Mouse (Mus musculus) lung, postnatal 36 days (tissue): ENCODE measurements around the gene Cactin.
A peak's percentile ranks its signal among the peaks of the same experiment; 100 is the strongest.

Source experiments
- DNase-seq: peaks from one replicate; pipeline ENCODE4 v3.0.0; 2022; ENCODE audit warnings: mixed read lengths

Cactin gene

GRCm38 (mm10) chr10:81298369-81299100 is 22.4 kb upstream of the Cactin start:
- DNase-seq: peak; percentile 69

- DNase-seq: no peak
These were observed 21.1 kb upstream of the Cactin start for GRCm38 (mm10) chr10:81299585-81300351.

GRCm38 (mm10) chr10:81300352-81300907 is 20.5 kb upstream of the Cactin start:
- DNase-seq: no peak

GRCm38 (mm10) chr10:81301321-81301720 is 19.6 kb upstream of the Cactin start:
- no peak for DNase-seq

GRCm38 (mm10) chr10:81302288-81302687 is 18.6 kb upstream of the Cactin start:
- no peak for DNase-seq

GRCm38 (mm10) chr10:81302781-81303218 is 18.1 kb upstream of the Cactin start:
- no peak for DNase-seq

- DNase-seq: no peak
These were observed 17.6 kb upstream of the Cactin start for GRCm38 (mm10) chr10:81303258-81303657.

GRCm38 (mm10) chr10:81303761-81304160 is 17.1 kb upstream of the Cactin start:
- no peak for DNase-seq

- peak; percentile 67 for DNase-seq
These were observed 16.2 kb upstream of the Cactin start for GRCm38 (mm10) chr10:81304597-81305238.

- DNase-seq: no peak
These were observed 15.2 kb upstream of the Cactin start for GRCm38 (mm10) chr10:81305663-81306062.

- DNase-seq: no peak
These were observed 14.7 kb upstream of the Cactin start for GRCm38 (mm10) chr10:81306173-81306668.

- no peak for DNase-seq
These were observed 13.8 kb upstream of the Cactin start for GRCm38 (mm10) chr10:81306837-81307682.

- no peak for DNase-seq
These were observed 11.3 kb upstream of the Cactin start for GRCm38 (mm10) chr10:81309571-81309970.

- no peak for DNase-seq
These were observed 7.3 kb upstream of the Cactin start for GRCm38 (mm10) chr10:81313581-81313980.

GRCm38 (mm10) chr10:81314201-81314600 is 6.7 kb upstream of the Cactin start:
- DNase-seq: no peak

GRCm38 (mm10) chr10:81315587-81315986 is 5.3 kb upstream of the Cactin start:
- no peak for DNase-seq

GRCm38 (mm10) chr10:81316338-81317060 is 4.4 kb upstream of the Cactin start:
- DNase-seq: peak; percentile 54

- peak; percentile 88 for DNase-seq
These were observed 3.6 kb upstream of the Cactin start for GRCm38 (mm10) chr10:81317273-81317672.

GRCm38 (mm10) chr10:81318589-81319329 is 2.1 kb upstream of the Cactin start:
- DNase-seq: peak; percentile 54

- DNase-seq: no peak
These were observed 1.6 kb upstream of the Cactin start for GRCm38 (mm10) chr10:81319330-81319699.
